Mouse (Mus musculus): ENCODE measurements around the gene Tmbim6.

GRCm38 (mm10) chr15:99449131-99449750 is 56.6 kb downstream of the Tmbim6 start:
- TF ChIP-seq CTCF (IDR thresholded peaks at IDR 0.05; ENCODE audit: low read depth, low read length) (no peak), POLR2AphosphoS5 (IDR thresholded peaks at IDR 0.05; ENCODE audit: insufficient replicate concordance, low read depth, low read length) (no peak)
